ENCODE assay signal across 11 mouse cellular contexts in the genomic region with DNA sequence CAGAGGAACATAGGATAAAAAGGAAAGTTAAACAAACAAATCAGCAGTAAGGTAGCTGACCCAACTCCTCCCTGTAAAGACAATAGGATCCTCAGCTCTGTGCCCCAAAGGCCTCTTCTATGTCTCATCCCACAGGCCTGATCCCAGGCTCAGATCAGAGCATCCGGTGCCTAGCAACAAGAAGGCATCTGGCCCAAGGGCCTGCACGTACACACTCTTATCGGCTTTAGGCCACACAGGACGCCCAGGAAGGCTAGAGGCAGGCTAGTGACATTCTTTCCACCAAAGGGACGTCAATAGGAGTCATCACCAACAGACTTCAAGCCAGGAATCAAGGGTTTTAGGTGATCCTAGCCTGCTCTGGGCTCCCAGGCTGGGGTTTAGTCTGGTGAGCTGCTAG.
DNase-seq lines count a peak whose midpoint lies in the region; ATAC-seq and TF ChIP-seq lines count a peak whose summit lies in the region.
"Had no signal": no experiment of that assay in that cellular context is flagged by ENCODE, and none has a peak within 500 bp of the region (broad histone marks: within the 10 kb centered on the region; RNA-seq: fewer than 3 reads in every experiment).

No protein-coding gene starts in this region.

- no peak overlapping the region for H3K27ac ChIP-seq in hindbrain, embryonic 11.5 days (ENCODE audit: low read depth, low read length)
- no peak overlapping the region for H3K27ac ChIP-seq in hindbrain, postnatal 0 days
- H3K27ac ChIP-seq in ES-E14 (ENCODE audit: insufficient read depth, low read depth, low read length, poor library complexity, severe bottlenecking), result no peak overlapping the region
- H3K27ac ChIP-seq in lung, embryonic 15.5 days, result peak overlapping the region; percentile 89
- H3K27ac ChIP-seq: layer of hippocampus, adult 2 months; liver, embryonic 15.5 days had no signal

- no peak for TF ChIP-seq CTCF in hindbrain, postnatal 0 days (IDR thresholded peaks at IDR 0.05; ENCODE audit: low read depth)

- no peak overlapping the region for H3K4me2 ChIP-seq in hindbrain, embryonic 11.5 days (replicated peaks; ENCODE audit: low read depth, low read length)
- no peak overlapping the region for H3K4me2 ChIP-seq in hindbrain, postnatal 0 days (ENCODE audit: low read depth, low read length)
- H3K4me2 ChIP-seq in lung, embryonic 15.5 days, result no peak overlapping the region
- H3K4me2 ChIP-seq: liver, embryonic 15.5 days had no signal

- in situ Hi-C loops in ES-E14 (cut with MboI; ENCODE audit: low sequenced_read_pairs in 2 of 2, unreplicated experiment in 2 of 2), result no loop called here

- peak; percentile 44 for DNase-seq in hindbrain, embryonic 11.5 days (ENCODE audit: low spot score)
- no peak for DNase-seq in hindbrain, postnatal 0 days (ENCODE audit: low spot score)
- DNase-seq in ES-E14 (ENCODE audit: low read depth, low spot score), result peak; percentile 41
- DNase-seq in heart, adult 9 months (ENCODE audit: low spot score in 2 of 2), result peak; percentile 28 to 41
- DNase-seq in cerebellum, postnatal 4 days (ENCODE audit: low spot score in 2 of 2), result no peak
- DNase-seq in gastrocnemius, postnatal 25 days, result no peak
- DNase-seq: adrenal gland, postnatal 25 days had no signal

- no peaks in the 10 kb centered on the region for H3K9me3 ChIP-seq in hindbrain, embryonic 11.5 days (ENCODE audit: control insufficient read depth, low read length)
- H3K9me3 ChIP-seq in hindbrain, postnatal 0 days (ENCODE audit: low read length), result no peaks in the 10 kb centered on the region
- H3K9me3 ChIP-seq in ES-E14 (ENCODE audit: control insufficient read depth, insufficient read depth, low read depth, low read length), result no peaks in the 10 kb centered on the region
- H3K9me3 ChIP-seq in lung, embryonic 15.5 days, result no peaks in the 10 kb centered on the region
- H3K9me3 ChIP-seq: liver, embryonic 15.5 days had no signal

- no peaks in the 10 kb centered on the region for H3K27me3 ChIP-seq in hindbrain, embryonic 11.5 days (ENCODE audit: control insufficient read depth, insufficient read depth, low read length)
- no peaks in the 10 kb centered on the region for H3K27me3 ChIP-seq in hindbrain, postnatal 0 days (ENCODE audit: insufficient read depth, low read length)
- H3K27me3 ChIP-seq in lung, embryonic 15.5 days, result no peaks in the 10 kb centered on the region
- H3K27me3 ChIP-seq: liver, embryonic 15.5 days had no signal

- H3K4me1 ChIP-seq in hindbrain, embryonic 11.5 days (replicated peaks; ENCODE audit: control insufficient read depth, insufficient read depth, low read length), result peaks cover 7% of the 10 kb centered on the region
- peaks cover 7% of the 10 kb centered on the region; the same call in 1 of the 2 replicates for H3K4me1 ChIP-seq in hindbrain, postnatal 0 days (ENCODE audit: insufficient read depth, low read length)
- H3K4me1 ChIP-seq in ES-E14 (ENCODE audit: control insufficient read depth in 2 of 2, insufficient read depth in 2 of 2, low read length in 2 of 2, poor library complexity in 1 of 2), result peaks cover 0 to 24% of the 10 kb centered on the region in 2 experiments; a peak in 2 of 4 replicates
- peaks cover 34% of the 10 kb centered on the region for H3K4me1 ChIP-seq in lung, embryonic 15.5 days

- WGBS in hindbrain, embryonic 11.5 days, result 16% methylated on average over 5 of the region's 5 CpGs
- 21% methylated on average over 5 of the region's 5 CpGs for WGBS in hindbrain, postnatal 0 days
- 26% methylated on average over 5 of the region's 5 CpGs for WGBS in lung, embryonic 15.5 days

- H3K9ac ChIP-seq in hindbrain, embryonic 11.5 days (ENCODE audit: low read depth, low read length), result no peak overlapping the region
- no peak overlapping the region for H3K9ac ChIP-seq in hindbrain, postnatal 0 days (replicated peaks; ENCODE audit: low read length)
- H3K9ac ChIP-seq in ES-E14 (ENCODE audit: insufficient read depth, low read depth, low read length, poor library complexity, severe bottlenecking), result peak overlapping the region; percentile 10; the same call in 1 of the 2 replicates
- H3K9ac ChIP-seq in lung, embryonic 15.5 days, result no peak overlapping the region
- H3K9ac ChIP-seq: liver, embryonic 15.5 days had no signal

- H3K36me3 ChIP-seq in hindbrain, embryonic 11.5 days (ENCODE audit: control insufficient read depth, insufficient read depth, low read length), result no peaks in the 10 kb centered on the region
- H3K36me3 ChIP-seq in hindbrain, postnatal 0 days (ENCODE audit: insufficient read depth, low read length), result no peaks in the 10 kb centered on the region
- no peaks in the 10 kb centered on the region for H3K36me3 ChIP-seq in ES-E14 (ENCODE audit: control insufficient read depth, insufficient read depth, low read length, poor library complexity, severe bottlenecking)
- H3K36me3 ChIP-seq in lung, embryonic 15.5 days, result no peaks in the 10 kb centered on the region
- H3K36me3 ChIP-seq: liver, embryonic 15.5 days had no signal

- no peak for ATAC-seq in hindbrain, embryonic 11.5 days (ENCODE audit: low FRiP score)
- ATAC-seq in hindbrain, postnatal 0 days, result no peak
- peak; percentile 73; the same call in 1 of the 2 replicates for ATAC-seq in lung, embryonic 15.5 days (ENCODE audit: borderline replicate concordance, extremely low read depth, low FRiP score, low TSS enrichment)
- ATAC-seq in activated CD4-positive, CD25-positive, alpha-beta regulatory T cell, adult 4 months, result no peak

- no peak overlapping the region for H3K4me3 ChIP-seq in hindbrain, embryonic 11.5 days (ENCODE audit: low read depth, low read length)
- H3K4me3 ChIP-seq in hindbrain, postnatal 0 days (ENCODE audit: low read length), result no peak overlapping the region
- H3K4me3 ChIP-seq in ES-E14 (ENCODE audit: insufficient read depth in 1 of 2, low read depth in 1 of 2, low read length in 2 of 2, poor library complexity in 1 of 2, severe bottlenecking in 1 of 2), result no peak overlapping the region
- no peak overlapping the region for H3K4me3 ChIP-seq in lung, embryonic 15.5 days
- H3K4me3 ChIP-seq: layer of hippocampus, adult 2 months; liver, embryonic 15.5 days had no signal

TF ChIP-seq in ES-E14, 5 proteins besides CTCF, POLR2A, EP300 and RAD21:
- TF ChIP-seq ZNF384 (IDR thresholded peaks at IDR 0.05; ENCODE audit: low read depth, low read length), result no peak
- no peak for TF ChIP-seq HCFC1 (IDR thresholded peaks at IDR 0.05; ENCODE audit: borderline replicate concordance, insufficient read depth, low read length)
- no peak for TF ChIP-seq ZC3H11A (IDR thresholded peaks at IDR 0.05; ENCODE audit: borderline replicate concordance, low read depth, low read length)
- TF ChIP-seq MAFK (IDR thresholded peaks at IDR 0.05; ENCODE audit: insufficient read depth, low read depth, low read length), result no peak

Comparison
In these comparisons a context has a peak if more than half of its experiments do, and no peak if none do; other contexts are left out.
1. DNase-seq: peak in hindbrain, embryonic 11.5 days (single experiment), ES-E14 (single experiment) and heart, adult 9 months (2 of 2); none in hindbrain, postnatal 0 days (single experiment), cerebellum, postnatal 4 days (0 of 2) and gastrocnemius, postnatal 25 days (single experiment).